Mouse (Mus musculus): ENCODE results near the gene Lin7b.
"Not testable (repeated sequence)": the region's sequence is repeated elsewhere in the genome, so short reads cannot be mapped to it uniquely, and the experiment has no call there.

Gene Lin7b

GRCm38 (mm10) chr7:45360404-45361125, 9.8 kb downstream of the Lin7b start:
- in situ Hi-C loops (cut with MboI; ENCODE audit: low pct_unique_long_range_greater_than_20kb in 1 of 2, low sequenced_read_pairs in 2 of 2, unreplicated experiment in 1 of 2), result no loop called here

GRCm38 (mm10) chr7:45359081-45359480, 11.3 kb downstream of the Lin7b start:
- in situ Hi-C loops (cut with MboI; ENCODE audit: low pct_unique_long_range_greater_than_20kb in 1 of 2, low sequenced_read_pairs in 2 of 2, unreplicated experiment in 1 of 2), result not testable (repeated sequence)

GRCm38 (mm10) chr7:45356087-45356486, 14.3 kb downstream of the Lin7b start:
- in situ Hi-C loops (cut with MboI; ENCODE audit: low pct_unique_long_range_greater_than_20kb in 1 of 2, low sequenced_read_pairs in 2 of 2, unreplicated experiment in 1 of 2), result no loop called here

- in situ Hi-C loops (cut with MboI; ENCODE audit: low pct_unique_long_range_greater_than_20kb in 1 of 2, low sequenced_read_pairs in 2 of 2, unreplicated experiment in 1 of 2), result no loop called here
These were observed 14.9 kb downstream of the Lin7b start for GRCm38 (mm10) chr7:45355318-45356020.

GRCm38 (mm10) chr7:45353041-45353440, 17.3 kb downstream of the Lin7b start:
- in situ Hi-C loops (cut with MboI; ENCODE audit: low pct_unique_long_range_greater_than_20kb in 1 of 2, low sequenced_read_pairs in 2 of 2, unreplicated experiment in 1 of 2), result no loop called here

- in situ Hi-C loops (cut with MboI; ENCODE audit: low pct_unique_long_range_greater_than_20kb in 1 of 2, low sequenced_read_pairs in 2 of 2, unreplicated experiment in 1 of 2), result no loop called here
These were observed 23.5 kb downstream of the Lin7b start for GRCm38 (mm10) chr7:45346905-45347304.

- in situ Hi-C loops (cut with MboI; ENCODE audit: low pct_unique_long_range_greater_than_20kb in 1 of 2, low sequenced_read_pairs in 2 of 2, unreplicated experiment in 1 of 2), result no loop called here
These were observed 26.8 kb downstream of the Lin7b start for GRCm38 (mm10) chr7:45343543-45343942.

GRCm38 (mm10) chr7:45342081-45342480, 28.3 kb downstream of the Lin7b start:
- in situ Hi-C loops (cut with MboI; ENCODE audit: low pct_unique_long_range_greater_than_20kb in 1 of 2, low sequenced_read_pairs in 2 of 2, unreplicated experiment in 1 of 2), result no loop called here

- in situ Hi-C loops (cut with MboI; ENCODE audit: low pct_unique_long_range_greater_than_20kb in 1 of 2, low sequenced_read_pairs in 2 of 2, unreplicated experiment in 1 of 2), result no loop called here
These were observed 29.1 kb downstream of the Lin7b start for GRCm38 (mm10) chr7:45341303-45341702.

GRCm38 (mm10) chr7:45340669-45341068, 29.7 kb downstream of the Lin7b start:
- in situ Hi-C loops (cut with MboI; ENCODE audit: low pct_unique_long_range_greater_than_20kb in 1 of 2, low sequenced_read_pairs in 2 of 2, unreplicated experiment in 1 of 2), result no loop called here

GRCm38 (mm10) chr7:45340066-45340442, 30.3 kb downstream of the Lin7b start:
- in situ Hi-C loops (cut with MboI; ENCODE audit: low pct_unique_long_range_greater_than_20kb in 1 of 2, low sequenced_read_pairs in 2 of 2, unreplicated experiment in 1 of 2), result no loop called here

GRCm38 (mm10) chr7:45339410-45340065, 30.8 kb downstream of the Lin7b start:
- in situ Hi-C loops (cut with MboI; ENCODE audit: low pct_unique_long_range_greater_than_20kb in 1 of 2, low sequenced_read_pairs in 2 of 2, unreplicated experiment in 1 of 2), result no loop called here

GRCm38 (mm10) chr7:45338161-45338911, 32.0 kb downstream of the Lin7b start:
- in situ Hi-C loops (cut with MboI; ENCODE audit: low pct_unique_long_range_greater_than_20kb in 1 of 2, low sequenced_read_pairs in 2 of 2, unreplicated experiment in 1 of 2), result no loop called here

- in situ Hi-C loops (cut with MboI; ENCODE audit: low pct_unique_long_range_greater_than_20kb in 1 of 2, low sequenced_read_pairs in 2 of 2, unreplicated experiment in 1 of 2), result no loop called here
These were observed 32.9 kb downstream of the Lin7b start for GRCm38 (mm10) chr7:45337469-45337868.

- in situ Hi-C loops (cut with MboI; ENCODE audit: low pct_unique_long_range_greater_than_20kb in 1 of 2, low sequenced_read_pairs in 2 of 2, unreplicated experiment in 1 of 2), result no loop called here
These were observed 34.1 kb downstream of the Lin7b start for GRCm38 (mm10) chr7:45336319-45336718.

GRCm38 (mm10) chr7:45335056-45335455, 35.3 kb downstream of the Lin7b start, which contains the start of gene Hrc:
Gene Hrc (plus strand): TSS chr7:45335290.
- in situ Hi-C loops (cut with MboI; ENCODE audit: low pct_unique_long_range_greater_than_20kb in 1 of 2, low sequenced_read_pairs in 2 of 2, unreplicated experiment in 1 of 2), result no loop called here

GRCm38 (mm10) chr7:45334605-45335004, 35.8 kb downstream of the Lin7b start:
- in situ Hi-C loops (cut with MboI; ENCODE audit: low pct_unique_long_range_greater_than_20kb in 1 of 2, low sequenced_read_pairs in 2 of 2, unreplicated experiment in 1 of 2), result no loop called here

- in situ Hi-C loops (cut with MboI; ENCODE audit: low pct_unique_long_range_greater_than_20kb in 1 of 2, low sequenced_read_pairs in 2 of 2, unreplicated experiment in 1 of 2), result no loop called here
These were observed 36.9 kb downstream of the Lin7b start, which contains the start of gene Trpm4 for GRCm38 (mm10) chr7:45333431-45333982. Gene Trpm4 (minus strand): TSS chr7:45333780.
